Comparison of ENCODE assay signal across 16 mouse cellular contexts in the genomic region with DNA sequence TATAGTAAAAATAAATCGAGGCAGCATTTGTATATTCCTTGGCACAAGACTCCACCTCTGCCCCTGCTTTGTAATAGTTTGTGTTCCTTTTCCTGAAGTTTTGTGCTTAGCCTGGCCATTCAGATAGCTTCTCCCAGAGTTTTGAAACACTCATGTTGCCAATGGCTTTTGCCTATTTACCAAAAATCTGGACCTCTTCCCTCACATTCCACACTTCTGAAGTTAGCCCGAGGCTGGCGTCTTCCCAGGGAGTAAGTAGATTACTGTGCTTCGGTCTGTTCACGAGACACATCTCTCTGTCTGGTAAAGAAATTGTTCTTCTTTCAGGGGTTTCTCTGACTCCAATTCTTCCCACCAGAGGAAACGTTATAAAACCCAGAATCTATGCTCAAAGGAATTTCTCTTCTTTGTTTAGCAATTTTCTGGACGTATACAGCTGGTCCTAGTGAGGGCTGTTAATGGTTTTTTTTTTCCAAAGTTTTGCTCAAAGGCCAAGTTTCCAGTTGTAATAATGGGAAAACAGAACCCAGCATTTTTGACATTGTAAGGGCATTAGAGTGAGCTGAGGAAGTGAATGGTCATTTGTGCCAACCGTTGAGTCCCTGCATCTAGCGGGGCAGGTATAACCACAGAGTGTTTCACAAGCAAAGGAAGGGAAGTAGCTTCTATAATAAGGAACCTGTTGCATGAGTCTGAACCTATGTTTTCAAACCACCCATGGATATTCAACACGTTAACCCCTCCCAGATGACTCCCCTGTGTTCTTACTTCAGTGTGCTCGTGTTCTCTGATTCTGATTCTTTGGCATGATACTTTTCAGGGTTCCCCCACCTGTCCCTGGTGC. TPM values are rescaled to one million over a fixed set of nuclear protein-coding genes. Genes with fewer than 3 reads are reported as not detected.
DNase-seq lines count a peak whose midpoint lies in the region; ATAC-seq and TF ChIP-seq lines count a peak whose summit lies in the region.
"Had no signal": no experiment of that assay in that cellular context is flagged by ENCODE, and none has a peak within 500 bp of the region (broad histone marks: within the 10 kb centered on the region; RNA-seq: fewer than 3 reads in every experiment).

No protein-coding gene starts in this region.

- DNase-seq in lung, postnatal 10 days = peak; percentile 43
- no peak for DNase-seq in lung, adult 2 months
- peak; percentile 12 for DNase-seq in gastrocnemius, postnatal 25 days
- DNase-seq in skeletal muscle tissue, adult 2 months (ENCODE audit: low read depth, low spot score) = peak; percentile 21
- DNase-seq in stomach, postnatal 0 days (ENCODE audit: low spot score) = no peak
- DNase-seq: adrenal gland, postnatal 25 days; cerebellum, adult 11 months; kidney, postnatal 14 days; thymus, postnatal 36 days had no signal

- no peak overlapping the region for H3K4me3 ChIP-seq in lung, adult 2 months (replicated peaks; ENCODE audit: extremely low read depth, low read depth, low read length)
- H3K4me3 ChIP-seq in hindbrain, embryonic 12.5 days = no peak overlapping the region
- no peak overlapping the region for H3K4me3 ChIP-seq in stomach, postnatal 0 days (ENCODE audit: low read depth, low read length)
- H3K4me3 ChIP-seq: forebrain, embryonic 12.5 days; hindbrain, embryonic 13.5 days; liver, embryonic 15.5 days; midbrain, embryonic 10.5 days had no signal

- no peaks in the 10 kb centered on the region for H3K36me3 ChIP-seq in hindbrain, embryonic 12.5 days
- H3K36me3 ChIP-seq in stomach, postnatal 0 days (ENCODE audit: control insufficient read depth, insufficient read depth, low read length) = no peaks in the 10 kb centered on the region
- H3K36me3 ChIP-seq: forebrain, embryonic 12.5 days; hindbrain, embryonic 13.5 days; liver, embryonic 15.5 days; midbrain, embryonic 10.5 days had no signal

- WGBS in lung, adult 2 months = 45% methylated on average over 11 of the region's 11 CpGs
- 73% methylated on average over 11 of the region's 11 CpGs for WGBS in hindbrain, embryonic 12.5 days
- 49% methylated on average over 11 of the region's 11 CpGs for WGBS in stomach, postnatal 0 days

- no peak overlapping the region for H3K9ac ChIP-seq in hindbrain, embryonic 12.5 days
- H3K9ac ChIP-seq in stomach, postnatal 0 days (ENCODE audit: low read length) = no peak overlapping the region
- H3K9ac ChIP-seq: forebrain, embryonic 12.5 days; hindbrain, embryonic 13.5 days; liver, embryonic 15.5 days had no signal

- H3K4me2 ChIP-seq in hindbrain, embryonic 12.5 days (replicated peaks) = no peak overlapping the region
- H3K4me2 ChIP-seq in stomach, postnatal 0 days (replicated peaks; ENCODE audit: low read depth) = no peak overlapping the region
- H3K4me2 ChIP-seq: forebrain, embryonic 12.5 days; hindbrain, embryonic 13.5 days; liver, embryonic 15.5 days had no signal

- H3K27me3 ChIP-seq in hindbrain, embryonic 12.5 days = no peaks in the 10 kb centered on the region
- H3K27me3 ChIP-seq in stomach, postnatal 0 days (ENCODE audit: control insufficient read depth, insufficient read depth, low read length) = no peaks in the 10 kb centered on the region
- H3K27me3 ChIP-seq: forebrain, embryonic 12.5 days; hindbrain, embryonic 13.5 days; liver, embryonic 15.5 days had no signal

- TF ChIP-seq POLR2A in lung, adult 2 months (IDR thresholded peaks at IDR 0.05; ENCODE audit: borderline replicate concordance, extremely low read depth, low read depth, low read length) = no peak

- H3K27ac ChIP-seq in hindbrain, embryonic 12.5 days = no peak overlapping the region
- H3K27ac ChIP-seq in stomach, postnatal 0 days (replicated peaks) = no peak overlapping the region
- H3K27ac ChIP-seq: forebrain, embryonic 12.5 days; hindbrain, embryonic 13.5 days; liver, embryonic 15.5 days; midbrain, embryonic 10.5 days had no signal

- TF ChIP-seq CTCF in lung, adult 2 months (IDR thresholded peaks at IDR 0.05; ENCODE audit: insufficient read depth, low read length) = no peak
- no peak for TF ChIP-seq CTCF in stomach, postnatal 0 days (IDR thresholded peaks at IDR 0.05; ENCODE audit: low read depth)

- no peaks in the 10 kb centered on the region for H3K4me1 ChIP-seq in lung, adult 2 months (ENCODE audit: control insufficient read depth, insufficient read depth, low read length)
- H3K4me1 ChIP-seq in hindbrain, embryonic 12.5 days = no peaks in the 10 kb centered on the region
- H3K4me1 ChIP-seq in stomach, postnatal 0 days (replicated peaks; ENCODE audit: control insufficient read depth, insufficient read depth) = no peaks in the 10 kb centered on the region
- H3K4me1 ChIP-seq: forebrain, embryonic 12.5 days; hindbrain, embryonic 13.5 days; midbrain, embryonic 10.5 days had no signal

- no peaks in the 10 kb centered on the region for H3K9me3 ChIP-seq in hindbrain, embryonic 12.5 days (replicated peaks)
- no peaks in the 10 kb centered on the region for H3K9me3 ChIP-seq in stomach, postnatal 0 days (ENCODE audit: control insufficient read depth, low read length)
- H3K9me3 ChIP-seq: forebrain, embryonic 12.5 days; hindbrain, embryonic 13.5 days; liver, embryonic 15.5 days; midbrain, embryonic 10.5 days had no signal

- peak; percentile 75 for ATAC-seq in common myeloid progenitor, adult 5-6 weeks (replicated peaks; ENCODE audit: low read depth, poor library complexity, severe bottlenecking)
- no peak for ATAC-seq in hindbrain, embryonic 12.5 days (ENCODE audit: low FRiP score)
- ATAC-seq in stomach, postnatal 0 days (ENCODE audit: low FRiP score, low TSS enrichment) = no peak
- ATAC-seq: intestine, postnatal 0 days had no signal

- no peak for TF ChIP-seq EP300 in stomach, postnatal 0 days (optimal IDR thresholded peaks at IDR 0.05)

RNA-seq across cellular contexts. Expression of gene Zfp518b, which starts 50.1 kb away (rescaled TPM):
- polyA plus RNA-seq in lung, adult 2 months (2012; rRNA removed) = 1.2 and 2.3 TPM in 2 replicates
- 4.7 and 5.8 TPM in 2 replicates for total RNA-seq in common myeloid progenitor, adult 5-6 weeks (2017)
- 1 to 10 TPM; 2.2 to 3.1 TPM for total RNA-seq in gastrocnemius, postnatal 25 days (2021)
- polyA plus RNA-seq in hindbrain, embryonic 12.5 days (2016; fragmentation: Nextera tagmentation; extraction: Ambion mirVana) = 44.6 and 46.5 TPM in 2 replicates
- 2.9 and 3.6 TPM in 2 replicates for polyA plus RNA-seq in stomach, postnatal 0 days (2015; fragmentation: Nextera tagmentation; extraction: Ambion mirVana)

Comparison
In these comparisons a context has a peak if more than half of its experiments do, and no peak if none do; other contexts are left out.
1. DNase-seq: peak in lung, postnatal 10 days (single experiment), gastrocnemius, postnatal 25 days (single experiment) and skeletal muscle tissue, adult 2 months (single experiment); none in lung, adult 2 months (single experiment) and stomach, postnatal 0 days (single experiment).